Mouse (Mus musculus): ENCODE data around the gene Sox10. TPM values are rescaled to one million over a fixed set of nuclear protein-coding genes. Genes with fewer than 3 reads are reported as not detected.

Sox10 gene
- polyA plus RNA-seq, 1 experiment from 2014 or later, result 3.6 TPM

DNA sequence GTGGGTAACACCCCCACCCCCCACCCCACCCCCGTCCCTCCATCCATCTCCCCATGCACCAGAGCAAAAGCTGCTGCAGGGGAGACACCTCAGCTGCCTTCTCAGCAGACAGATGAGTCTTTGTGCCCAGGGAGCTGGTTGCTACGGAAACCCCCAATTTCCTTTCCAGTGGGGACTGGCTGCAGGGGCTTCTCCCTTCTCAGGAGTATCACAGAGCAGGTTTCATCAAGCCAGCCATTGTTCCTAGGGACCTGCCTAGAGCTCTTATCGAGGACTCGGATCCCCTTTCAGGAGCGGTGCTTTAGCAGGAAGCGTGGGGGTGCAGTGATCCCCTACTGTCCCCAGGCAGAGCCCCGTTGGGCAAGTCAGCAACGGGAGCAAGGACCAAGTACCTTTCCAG lies 13.2 kb downstream of the Sox10 start:
- Histone ChIP-seq H3K4me3 (ENCODE audit: low read depth, low read length) (no peak overlapping the region), H3K4me1 (replicated peaks; ENCODE audit: control insufficient read depth, insufficient read depth) (no peaks in the 10 kb centered on the region), H3K9me3 (ENCODE audit: control insufficient read depth, low read length) (no peaks in the 10 kb centered on the region), H3K9ac (ENCODE audit: low read length) (no peak overlapping the region), H3K36me3 (ENCODE audit: control insufficient read depth, insufficient read depth, low read length) (peaks cover 19% of the 10 kb centered on the region), H3K4me2 (replicated peaks; ENCODE audit: low read depth) (no peak overlapping the region), H3K27me3 (ENCODE audit: control insufficient read depth, insufficient read depth, low read length) (no peaks in the 10 kb centered on the region), H3K27ac (replicated peaks) (no peak overlapping the region)
- ATAC-seq (ENCODE audit: low FRiP score, low TSS enrichment) (no peak), DNase-seq (ENCODE audit: low spot score) (no peak)
- WGBS, result 76% methylated on average over 8 of the region's 8 CpGs
- TF ChIP-seq CTCF (IDR thresholded peaks at IDR 0.05; ENCODE audit: low read depth), result no peak
- TF ChIP-seq EP300 (optimal IDR thresholded peaks at IDR 0.05), result no peak

- peak; percentile 97 for TF ChIP-seq CTCF (IDR thresholded peaks at IDR 0.05; ENCODE audit: low read depth)
- no peak for TF ChIP-seq EP300 (optimal IDR thresholded peaks at IDR 0.05)
Measured at GRCm38 (mm10) chr15:79148533-79148932, 16.5 kb downstream of the Sox10 start.

GRCm38 (mm10) chr15:79145522-79145921 lies 19.5 kb downstream of the Sox10 start:
- Histone ChIP-seq H3K27ac (replicated peaks) (peak overlapping the region; percentile 63), H3K9me3 (ENCODE audit: control insufficient read depth, low read length) (no peaks in the 10 kb centered on the region), H3K27me3 (ENCODE audit: control insufficient read depth, insufficient read depth, low read length) (no peaks in the 10 kb centered on the region), H3K36me3 (ENCODE audit: control insufficient read depth, insufficient read depth, low read length) (peaks cover 20% of the 10 kb centered on the region), H3K4me1 (replicated peaks; ENCODE audit: control insufficient read depth, insufficient read depth) (no peaks in the 10 kb centered on the region), H3K4me3 (ENCODE audit: low read depth, low read length) (no peak overlapping the region), H3K4me2 (replicated peaks; ENCODE audit: low read depth) (no peak overlapping the region), H3K9ac (ENCODE audit: low read length) (no peak overlapping the region)
- ATAC-seq (ENCODE audit: low FRiP score, low TSS enrichment) (peak; percentile 83), DNase-seq (ENCODE audit: low spot score) (peak; percentile 67)
- no peak for TF ChIP-seq CTCF (IDR thresholded peaks at IDR 0.05; ENCODE audit: low read depth)
- no peak for TF ChIP-seq EP300 (optimal IDR thresholded peaks at IDR 0.05)
- 74% methylated on average over 7 of the region's 7 CpGs for WGBS

More at GRCm38 (mm10) chr15:79148533-79148932, 16.5 kb downstream of the Sox10 start:
- H3K9ac ChIP-seq (ENCODE audit: low read length), result no peak overlapping the region
- no peaks in the 10 kb centered on the region for H3K4me1 ChIP-seq (replicated peaks; ENCODE audit: control insufficient read depth, insufficient read depth)
- DNase-seq (ENCODE audit: low spot score) (peak; percentile 91), ATAC-seq (ENCODE audit: low FRiP score, low TSS enrichment) (peak; percentile 39)
- H3K36me3 ChIP-seq (ENCODE audit: control insufficient read depth, insufficient read depth, low read length), result peaks cover 29% of the 10 kb centered on the region
- no peaks in the 10 kb centered on the region for H3K9me3 ChIP-seq (ENCODE audit: control insufficient read depth, low read length)
- no peak overlapping the region for H3K4me3 ChIP-seq (ENCODE audit: low read depth, low read length)
- H3K27me3 ChIP-seq (ENCODE audit: control insufficient read depth, insufficient read depth, low read length), result no peaks in the 10 kb centered on the region
- 46% methylated on average over 7 of the region's 7 CpGs for WGBS
- no peak overlapping the region for H3K4me2 ChIP-seq (replicated peaks; ENCODE audit: low read depth)
- H3K27ac ChIP-seq (replicated peaks), result no peak overlapping the region

DNA sequence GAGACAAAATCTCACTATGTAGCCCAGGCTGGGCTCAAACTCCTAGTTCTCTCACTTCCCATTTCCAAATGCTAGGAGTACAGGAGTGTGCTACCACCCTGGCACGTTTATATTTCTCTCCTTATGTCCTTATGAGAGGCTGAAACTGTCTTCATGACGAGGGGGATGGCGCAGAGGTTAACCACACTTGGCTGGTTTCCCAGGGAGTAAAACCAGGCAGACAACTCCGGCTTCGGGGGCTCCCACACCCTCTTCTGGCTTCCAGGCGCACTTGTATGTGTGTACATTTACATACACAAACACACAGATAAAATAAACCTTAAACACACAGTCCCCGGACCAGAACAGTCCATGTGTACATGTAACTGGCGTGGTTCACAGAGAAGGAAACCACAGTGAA lies 21.0 kb downstream of the Sox10 start:
- Histone ChIP-seq H3K4me3 (ENCODE audit: low read depth, low read length) (no peak overlapping the region), H3K9ac (ENCODE audit: low read length) (no peak overlapping the region), H3K4me1 (replicated peaks; ENCODE audit: control insufficient read depth, insufficient read depth) (no peaks in the 10 kb centered on the region), H3K4me2 (replicated peaks; ENCODE audit: low read depth) (no peak overlapping the region), H3K9me3 (ENCODE audit: control insufficient read depth, low read length) (no peaks in the 10 kb centered on the region), H3K27ac (replicated peaks) (peak overlapping the region; percentile 70), H3K36me3 (ENCODE audit: control insufficient read depth, insufficient read depth, low read length) (peaks cover 14% of the 10 kb centered on the region), H3K27me3 (ENCODE audit: control insufficient read depth, insufficient read depth, low read length) (no peaks in the 10 kb centered on the region)
- ATAC-seq (ENCODE audit: low FRiP score, low TSS enrichment) (no peak), DNase-seq (ENCODE audit: low spot score) (peak; percentile 53)
- WGBS, result 36% methylated on average over 8 of the region's 8 CpGs
- no peak for TF ChIP-seq EP300 (optimal IDR thresholded peaks at IDR 0.05)
- TF ChIP-seq CTCF (IDR thresholded peaks at IDR 0.05; ENCODE audit: low read depth), result no peak

GRCm38 (mm10) chr15:79143316-79143715 lies 21.7 kb downstream of the Sox10 start:
- DNase-seq (ENCODE audit: low spot score) (no peak), ATAC-seq (ENCODE audit: low FRiP score, low TSS enrichment) (no peak)
- no peak overlapping the region for H3K9ac ChIP-seq (ENCODE audit: low read length)
- H3K36me3 ChIP-seq (ENCODE audit: control insufficient read depth, insufficient read depth, low read length), result peaks cover 14% of the 10 kb centered on the region
- no peaks in the 10 kb centered on the region for H3K27me3 ChIP-seq (ENCODE audit: control insufficient read depth, insufficient read depth, low read length)
- no peaks in the 10 kb centered on the region for H3K4me1 ChIP-seq (replicated peaks; ENCODE audit: control insufficient read depth, insufficient read depth)
- TF ChIP-seq EP300 (optimal IDR thresholded peaks at IDR 0.05), result no peak
- no peak for TF ChIP-seq CTCF (IDR thresholded peaks at IDR 0.05; ENCODE audit: low read depth)
- H3K9me3 ChIP-seq (ENCODE audit: control insufficient read depth, low read length), result no peaks in the 10 kb centered on the region
- no peak overlapping the region for H3K4me2 ChIP-seq (replicated peaks; ENCODE audit: low read depth)
- 74% methylated on average over 12 of the region's 12 CpGs for WGBS
- peak overlapping the region; percentile 70 for H3K27ac ChIP-seq (replicated peaks)
- no peak overlapping the region for H3K4me3 ChIP-seq (ENCODE audit: low read depth, low read length)

GRCm38 (mm10) chr15:79141566-79141917 lies 23.5 kb downstream of the Sox10 start:
- WGBS, result under 1% methylated on average over 7 of the region's 7 CpGs
- ATAC-seq (ENCODE audit: low FRiP score, low TSS enrichment), result peak; percentile 2; the same call in 1 of the 2 replicates
- H3K36me3 ChIP-seq (ENCODE audit: control insufficient read depth, insufficient read depth, low read length), result peaks cover 7% of the 10 kb centered on the region

More at GRCm38 (mm10) chr15:79141566-79141917, 23.5 kb downstream of the Sox10 start:
- Histone ChIP-seq H3K9ac (ENCODE audit: low read length) (peak overlapping the region; percentile 85), H3K9me3 (ENCODE audit: control insufficient read depth, low read length) (no peaks in the 10 kb centered on the region), H3K4me3 (ENCODE audit: low read depth, low read length) (peak overlapping the region; percentile 71), H3K27me3 (ENCODE audit: control insufficient read depth, insufficient read depth, low read length) (no peaks in the 10 kb centered on the region), H3K4me2 (replicated peaks; ENCODE audit: low read depth) (peak overlapping the region; percentile 88), H3K4me1 (replicated peaks; ENCODE audit: control insufficient read depth, insufficient read depth) (no peaks in the 10 kb centered on the region), H3K27ac (replicated peaks) (peak overlapping the region; percentile 69)
- DNase-seq (ENCODE audit: low spot score), result no peak
- TF ChIP-seq EP300 (optimal IDR thresholded peaks at IDR 0.05) (no peak), CTCF (IDR thresholded peaks at IDR 0.05; ENCODE audit: low read depth) (no peak)
